Mouse (Mus musculus) intestine, postnatal 0 days (tissue): Measurements from ENCODE around the gene Irs2. TPM values are rescaled to one million over a fixed set of nuclear protein-coding genes. Genes with fewer than 3 reads are reported as not detected.

Source experiments
- ATAC-seq: fragments of 200-750 bp; cut with Nextera tagmentation; 2 replicates; pipeline ENCODE4 v1.8.0; 2017; ENCODE audit warnings: mild to moderate bottlenecking, moderate TSS enrichment, moderate library complexity
- H3K27ac ChIP-seq: fragments of 300-500 bp; sonication (generic); 2 replicates; pipeline ENCODE4 v1.5.1; 2014; ENCODE audit warnings: mild to moderate bottlenecking, low read depth, low read length, moderate library complexity
- H3K27me3 ChIP-seq: fragments of 300-500 bp; sonication (generic); replicated peaks from 2 replicates; pipeline ENCODE4 v1.6.1; 2014; ENCODE audit warnings: low read length, mixed read lengths; ENCODE audit not compliant: control insufficient read depth, insufficient read depth
- H3K36me3 ChIP-seq: fragments of 300-500 bp; sonication (generic); 2 replicates; pipeline ENCODE4 v1.6.1; 2014; ENCODE audit warnings: mild to moderate bottlenecking, moderate library complexity; ENCODE audit not compliant: control insufficient read depth, insufficient read depth
- H3K4me1 ChIP-seq: fragments of 300-500 bp; sonication (generic); replicated peaks from 2 replicates; pipeline ENCODE4 v1.6.1; 2014; ENCODE audit warnings: antibody characterized with exemption, low read length, mixed read lengths; ENCODE audit not compliant: control insufficient read depth, insufficient read depth
- H3K4me2 ChIP-seq: fragments of 300-500 bp; sonication (generic); replicated peaks from 2 replicates; pipeline ENCODE4 v1.6.1; 2014; ENCODE audit warnings: low read depth, mild to moderate bottlenecking, moderate library complexity
- H3K4me3 ChIP-seq: fragments of 300-500 bp; sonication (generic); 2 replicates; pipeline ENCODE4 v1.5.1; 2014; ENCODE audit warnings: low read depth, low read length
- H3K9ac ChIP-seq: fragments of 300-500 bp; sonication (generic); 2 replicates; pipeline ENCODE4 v1.6.1; 2014; ENCODE audit warnings: mild to moderate bottlenecking, low read depth, low read length
- H3K9me3 ChIP-seq: fragments of 300-500 bp; sonication (generic); 2 replicates; pipeline ENCODE4 v1.6.1; 2016; ENCODE audit warnings: mixed run types; ENCODE audit not compliant: control insufficient read depth
- CTCF ChIP-seq: sonication (generic); IDR thresholded peaks from 2 replicates; pipeline ENCODE4 v1.5.1; 2016; ENCODE audit warnings: low read depth, mild to moderate bottlenecking, control low read depth, antibody characterized with exemption, moderate library complexity
- WGBS: fragments of 180-500 bp; shearing (Covaris S2); extraction: QIAGEN DNeasy Blood & Tissue Kit; methylation state at CpG from one replicate; pipeline ENCODE4 v1.1.7; 2014; 5-methylcytosine and 5-hydroxymethylcytosine counted together
- polyA plus RNA-seq: library from polyadenylated mRNA; unstranded; fragments of >200 nt; fragmentation: Nextera tagmentation; extraction: Ambion mirVana; gene quantifications from 2 replicates; pipeline ENCODE4 v1.2.1, GENCODE M21; 2015

Irs2 gene
- polyA plus RNA-seq: 6.0 and 7.7 TPM in 2 replicates

GRCm38 (mm10) chr8:11008379-11008775, at the start of gene Irs2:
Irs2 (minus strand) TSS chr8:11008458.
- peak within 1 kb of the TSS; percentile 95 for H3K9ac ChIP-seq
- no peak for TF ChIP-seq CTCF
- peak; percentile 0; the same call in 1 of the 2 replicates for ATAC-seq
- H3K9me3 ChIP-seq: no peaks in the 10 kb centered on the region
- peak within 1 kb of the TSS; percentile 89 for H3K4me3 ChIP-seq
- H3K27me3 ChIP-seq: no peaks in the 10 kb centered on the region
- H3K36me3 ChIP-seq: peaks cover 24% of the 10 kb centered on the region
- peak within 1 kb of the TSS; percentile 96 for H3K4me2 ChIP-seq
- 1% methylated on average over 58 of the region's 64 CpGs for WGBS
- peak within 1 kb of the TSS; percentile 98 for H3K27ac ChIP-seq
- peaks cover 10% of the 10 kb centered on the region for H3K4me1 ChIP-seq

DNA sequence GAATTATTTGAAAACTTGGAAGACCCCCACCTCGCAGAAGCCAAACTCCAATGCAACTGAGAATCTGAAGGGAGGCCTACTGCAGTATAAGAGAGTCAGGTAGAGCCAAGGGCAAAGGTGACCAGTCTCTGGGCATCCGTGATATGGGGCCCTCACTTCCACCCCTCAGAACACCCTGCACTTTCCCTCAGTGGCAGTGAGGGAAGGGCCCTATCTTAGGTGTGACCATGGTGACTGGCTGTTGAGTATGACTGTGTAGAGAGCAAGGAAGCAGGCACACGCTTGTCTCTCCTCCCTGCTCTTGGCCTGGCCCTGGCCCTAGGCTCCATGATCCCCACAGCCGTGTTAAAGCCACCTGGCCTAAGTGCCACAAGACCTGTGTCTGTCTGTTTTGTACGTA, 48.4 kb upstream of the Irs2 start:
- Histone ChIP-seq H3K9ac (peak overlapping the region; percentile 13; the same call in 1 of the 2 replicates), H3K27ac (peak overlapping the region; percentile 98), H3K4me3 (no peak overlapping the region), H3K4me2 (no peak overlapping the region), H3K27me3 (no peaks in the 10 kb centered on the region), H3K9me3 (no peaks in the 10 kb centered on the region), H3K4me1 (0 out of 2 replicates have a peak, but pooled peaks cover 5% of the 10 kb centered on the region), H3K36me3 (no peaks in the 10 kb centered on the region)
- peak; percentile 78 for ATAC-seq
- WGBS: 46% methylated on average over 5 of the region's 5 CpGs
- no peak for TF ChIP-seq CTCF

DNA sequence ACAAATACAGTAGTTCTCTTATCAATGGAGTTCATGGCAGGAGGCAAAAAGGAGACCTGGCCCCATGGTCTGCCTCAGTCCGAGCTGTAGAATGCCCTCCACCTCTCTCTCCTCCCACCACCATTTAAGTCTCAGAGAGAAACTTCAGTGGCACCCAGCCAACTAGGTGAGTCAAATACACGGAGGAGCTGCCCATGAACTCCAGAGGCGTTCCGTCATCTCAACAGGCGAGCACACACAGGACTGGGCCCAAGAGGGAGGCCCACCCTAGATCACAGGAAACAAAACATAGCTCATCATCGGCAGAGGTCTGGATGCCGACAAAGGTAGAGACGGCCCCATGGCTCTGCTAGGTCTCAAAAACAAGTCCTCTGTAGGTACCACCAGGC, 47.9 kb upstream of the Irs2 start:
- Histone ChIP-seq H3K9ac (peak overlapping the region; percentile 13; the same call in 1 of the 2 replicates), H3K4me1 (0 out of 2 replicates have a peak, but pooled peaks cover 5% of the 10 kb centered on the region), H3K27me3 (no peaks in the 10 kb centered on the region), H3K36me3 (no peaks in the 10 kb centered on the region), H3K4me2 (no peak overlapping the region), H3K27ac (peak overlapping the region; percentile 98), H3K9me3 (no peaks in the 10 kb centered on the region), H3K4me3 (no peak overlapping the region)
- ATAC-seq: peak; percentile 66
- TF ChIP-seq CTCF: no peak
- 31% methylated on average over 8 of the region's 8 CpGs for WGBS

DNA sequence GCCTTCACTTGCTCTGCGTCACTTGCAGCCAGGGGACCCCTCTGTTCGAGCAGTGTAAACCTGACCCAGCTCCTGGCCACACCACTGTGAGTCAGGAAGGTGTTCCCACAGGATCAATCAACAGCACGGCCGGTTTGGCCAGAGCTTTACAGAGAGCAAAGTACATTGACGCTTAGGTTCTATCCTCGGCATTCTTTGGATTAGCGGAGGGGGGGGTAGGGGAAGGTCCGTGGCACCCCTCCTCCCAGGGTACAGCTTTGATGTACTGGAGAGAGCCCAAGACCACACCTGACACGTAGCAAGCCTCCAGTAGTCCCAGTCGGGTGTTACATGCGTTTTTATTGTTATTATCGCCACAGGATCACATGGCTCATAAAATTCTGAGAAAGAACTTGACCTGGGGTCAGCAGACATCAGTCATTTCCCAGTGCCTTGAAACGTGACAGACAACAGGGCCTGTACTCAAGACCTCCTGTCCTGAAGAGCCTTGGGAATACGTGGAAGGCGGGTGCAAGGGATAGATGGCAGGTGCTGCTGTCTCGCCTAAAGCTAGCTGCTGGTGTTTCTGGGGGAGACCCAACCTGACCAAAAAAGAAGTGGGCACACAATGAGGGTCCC, 47.4 kb upstream of the Irs2 start:
- Histone ChIP-seq H3K27ac (peak overlapping the region; percentile 98), H3K36me3 (no peaks in the 10 kb centered on the region), H3K9me3 (no peaks in the 10 kb centered on the region), H3K27me3 (no peaks in the 10 kb centered on the region), H3K4me1 (0 out of 2 replicates have a peak, but pooled peaks cover 5% of the 10 kb centered on the region), H3K4me2 (peak overlapping the region; percentile 38), H3K4me3 (no peak overlapping the region), H3K9ac (peak overlapping the region; percentile 13; the same call in 1 of the 2 replicates)
- no peak for TF ChIP-seq CTCF
- peak; percentile 90 for ATAC-seq
- 32% methylated on average over 16 of the region's 16 CpGs for WGBS

DNA sequence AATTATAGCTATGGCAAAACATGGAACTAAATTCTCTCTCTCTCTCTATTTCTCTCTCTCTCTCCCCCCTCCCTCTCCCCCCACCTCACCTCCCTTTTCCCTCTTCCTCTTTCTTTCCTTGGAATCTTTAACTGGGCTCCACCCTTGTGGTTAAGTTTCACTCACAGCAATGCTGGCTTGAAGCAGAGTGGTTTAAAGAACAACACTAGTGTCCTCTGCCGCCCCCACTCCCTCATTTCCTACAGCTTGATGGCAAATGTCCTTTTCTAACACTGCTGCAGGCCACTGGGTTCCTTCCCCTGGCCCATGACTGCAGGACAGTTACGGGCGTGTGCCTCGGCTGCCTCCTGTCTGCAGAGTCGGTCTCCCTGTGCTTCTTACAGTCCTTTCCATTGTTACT, 41.6 kb upstream of the Irs2 start:
- ATAC-seq: no peak
- Histone ChIP-seq H3K9ac (no peak overlapping the region), H3K9me3 (no peaks in the 10 kb centered on the region), H3K4me3 (no peak overlapping the region), H3K27ac (no peak overlapping the region), H3K4me1 (no peaks in the 10 kb centered on the region), H3K4me2 (no peak overlapping the region), H3K27me3 (no peaks in the 10 kb centered on the region), H3K36me3 (no peaks in the 10 kb centered on the region)
- peak; percentile 63 for TF ChIP-seq CTCF
- 54% methylated on average over 5 of the region's 5 CpGs for WGBS

- no peaks in the 10 kb centered on the region for H3K27me3 ChIP-seq
- no peak overlapping the region for H3K27ac ChIP-seq
- no peak for TF ChIP-seq CTCF
- no peak overlapping the region for H3K4me2 ChIP-seq
- H3K4me3 ChIP-seq: no peak overlapping the region
- 87% methylated on average over 1 of the region's 1 CpGs for WGBS
- H3K4me1 ChIP-seq: no peaks in the 10 kb centered on the region
- H3K36me3 ChIP-seq: no peaks in the 10 kb centered on the region
- H3K9me3 ChIP-seq: no peaks in the 10 kb centered on the region
- H3K9ac ChIP-seq: no peak overlapping the region
- no peak for ATAC-seq
These were observed 39.6 kb upstream of the Irs2 start for GRCm38 (mm10) chr8:11047812-11048211.
